Mouse (Mus musculus) neural tube, embryonic 14.5 days (tissue): ENCODE measurements at regions not wholly inside any gene's neighbourhood (a gene's known extent, or its start where the extent isn't known, plus 50 kb on each side); places are given as distances from the start of the nearest gene placed in this dataset.

Source experiments
- ATAC-seq: fragments of 200-750 bp; cut with Nextera tagmentation; 2 replicates; pipeline ENCODE4 v1.8.0; 2017; ENCODE audit warnings: low read depth, mild to moderate bottlenecking, moderate TSS enrichment, moderate library complexity
- H3K27ac ChIP-seq: fragments of 300-500 bp; sonication (generic); 2 replicates; pipeline ENCODE4 v1.5.1; 2014; ENCODE audit warnings: low read depth, mild to moderate bottlenecking, control low read depth, low read length, moderate library complexity, mixed read lengths
- H3K27me3 ChIP-seq: fragments of 300-500 bp; sonication (generic); 2 replicates; pipeline ENCODE4 v1.6.1; 2014; ENCODE audit warnings: low read length; ENCODE audit not compliant: control insufficient read depth, insufficient read depth
- H3K36me3 ChIP-seq: fragments of 300-500 bp; sonication (generic); 2 replicates; pipeline ENCODE4 v1.6.1; 2014; ENCODE audit warnings: low read length, mixed read lengths; ENCODE audit not compliant: control insufficient read depth, insufficient read depth
- H3K4me1 ChIP-seq: fragments of 300-500 bp; sonication (generic); 2 replicates; pipeline ENCODE4 v1.6.1; 2014; ENCODE audit warnings: low read length; ENCODE audit not compliant: control insufficient read depth, insufficient read depth
- H3K4me2 ChIP-seq: fragments of 300-500 bp; sonication (generic); 2 replicates; pipeline ENCODE4 v1.6.1; 2014; ENCODE audit warnings: mild to moderate bottlenecking, low read depth, low read length, control low read depth
- H3K4me3 ChIP-seq: fragments of 300-500 bp; sonication (generic); 2 replicates; pipeline ENCODE4 v1.5.1; 2014; ENCODE audit warnings: low read depth, low read length, control low read depth, mixed read lengths
- H3K9ac ChIP-seq: fragments of 300-500 bp; sonication (generic); replicated peaks from 2 replicates; pipeline ENCODE4 v1.6.1; 2014; ENCODE audit warnings: low read depth, mild to moderate bottlenecking, control low read depth, low read length, mixed read lengths
- H3K9me3 ChIP-seq: fragments of 300-500 bp; sonication (generic); 2 replicates; pipeline ENCODE4 v1.6.1; 2016; ENCODE audit warnings: low read length; ENCODE audit not compliant: control insufficient read depth
- WGBS: fragments of 180-500 bp; shearing (Covaris S2); extraction: QIAGEN DNeasy Blood & Tissue Kit; methylation state at CpG from one replicate; pipeline ENCODE4 v1.1.7; 2014; 5-methylcytosine and 5-hydroxymethylcytosine counted together

DNA sequence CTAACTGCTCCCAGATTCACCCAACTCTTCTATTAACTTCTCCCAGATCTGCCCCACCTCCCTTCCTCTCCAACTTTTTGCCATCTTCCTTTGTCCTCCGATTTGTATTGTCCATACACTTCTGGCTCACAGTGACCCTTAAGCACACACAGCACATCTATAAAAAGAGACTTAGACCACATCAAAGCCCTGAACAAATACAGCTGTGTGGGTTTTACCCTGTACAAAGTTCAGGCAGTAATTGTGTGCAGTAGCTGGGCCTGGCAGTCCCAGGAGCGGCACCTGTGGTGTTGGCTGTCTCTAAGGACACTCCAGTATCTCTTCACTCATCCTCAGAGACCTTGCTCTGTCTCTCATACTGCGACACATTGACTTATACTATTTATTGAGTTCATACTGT lies 283.2 kb upstream of the Xylt1 start:
- Histone ChIP-seq H3K27me3 (no peaks in the 10 kb centered on the region), H3K4me3 (no peak overlapping the region), H3K4me1 (no peaks in the 10 kb centered on the region), H3K36me3 (no peaks in the 10 kb centered on the region), H3K9ac (no peak overlapping the region), H3K27ac (no peak overlapping the region), H3K9me3 (no peaks in the 10 kb centered on the region), H3K4me2 (no peak overlapping the region)
- ATAC-seq = no peak
- WGBS = 61% methylated on average over 3 of the region's 3 CpGs

- Histone ChIP-seq H3K9me3 (no peaks in the 10 kb centered on the region), H3K4me2 (no peak overlapping the region), H3K27me3 (no peaks in the 10 kb centered on the region), H3K27ac (no peak overlapping the region), H3K4me1 (no peaks in the 10 kb centered on the region), H3K9ac (no peak overlapping the region), H3K4me3 (no peak overlapping the region), H3K36me3 (no peaks in the 10 kb centered on the region)
- WGBS = 68% methylated on average over 6 of the region's 6 CpGs
- no peak for ATAC-seq
Observed at GRCm38 (mm10) chr7:117099041-117099440, 281.7 kb upstream of the Xylt1 start.

DNA sequence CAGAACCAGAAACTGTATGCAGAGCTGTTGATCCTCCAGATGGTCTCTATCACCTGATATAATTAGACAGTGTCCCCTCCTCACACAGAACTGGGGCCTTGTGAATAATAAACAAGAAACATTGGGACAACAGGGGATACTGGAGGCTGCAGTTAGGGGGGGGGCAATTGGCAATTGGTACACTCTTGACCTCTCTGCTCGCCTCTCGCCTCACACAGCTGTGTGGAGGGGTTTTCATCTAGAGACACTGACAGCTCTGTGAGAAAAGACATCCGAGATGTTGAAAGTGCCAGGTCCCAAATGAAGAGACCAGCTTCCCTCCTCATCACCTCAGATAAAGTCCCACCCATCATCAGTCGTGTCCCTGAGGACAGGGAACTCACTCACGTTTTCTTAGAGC lies 277.7 kb upstream of the Xylt1 start:
- H3K9ac ChIP-seq = no peak overlapping the region
- no peak overlapping the region for H3K4me2 ChIP-seq
- H3K9me3 ChIP-seq = no peaks in the 10 kb centered on the region
- no peak overlapping the region for H3K4me3 ChIP-seq
- no peaks in the 10 kb centered on the region for H3K27me3 ChIP-seq
- H3K27ac ChIP-seq = no peak overlapping the region
- 78% methylated on average over 5 of the region's 5 CpGs for WGBS
- no peaks in the 10 kb centered on the region for H3K4me1 ChIP-seq
- no peak for ATAC-seq
- H3K36me3 ChIP-seq = no peaks in the 10 kb centered on the region

DNA sequence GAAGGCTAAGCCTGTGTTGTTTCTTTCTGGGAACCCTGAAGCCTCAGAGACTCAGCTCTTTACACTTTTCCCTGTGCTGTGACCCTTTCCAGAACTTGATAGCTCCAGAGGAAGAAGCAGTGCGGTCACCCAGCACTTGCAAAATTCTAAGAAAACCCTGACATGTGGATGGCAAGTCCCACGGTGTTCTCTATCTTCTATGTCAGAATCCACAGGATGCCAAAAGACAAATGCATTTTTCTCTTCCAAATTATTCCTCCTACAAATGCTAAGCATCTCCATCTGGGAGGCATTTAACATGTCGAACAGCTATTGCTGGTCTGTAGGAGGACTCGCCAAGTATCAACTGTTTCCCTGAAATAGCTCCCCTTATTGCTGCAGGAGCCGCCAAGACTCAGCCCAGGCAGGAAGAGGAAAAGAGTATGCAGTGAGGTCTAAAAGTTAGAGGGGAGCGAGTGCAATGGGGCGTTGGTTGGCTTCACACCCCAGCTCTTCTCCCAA lies 274.0 kb upstream of the Xylt1 start:
- H3K9ac ChIP-seq = no peak overlapping the region
- no peak overlapping the region for H3K27ac ChIP-seq
- no peak overlapping the region for H3K4me2 ChIP-seq
- no peak overlapping the region for H3K4me3 ChIP-seq
- no peaks in the 10 kb centered on the region for H3K27me3 ChIP-seq
- no peaks in the 10 kb centered on the region for H3K36me3 ChIP-seq
- H3K9me3 ChIP-seq = no peaks in the 10 kb centered on the region
- no peaks in the 10 kb centered on the region for H3K4me1 ChIP-seq
- 91% methylated on average over 7 of the region's 7 CpGs for WGBS
- ATAC-seq = no peak

GRCm38 (mm10) chr7:117108391-117108790 lies 272.4 kb upstream of the Xylt1 start:
- H3K4me2 ChIP-seq = no peak overlapping the region
- no peaks in the 10 kb centered on the region for H3K36me3 ChIP-seq
- no peaks in the 10 kb centered on the region for H3K9me3 ChIP-seq
- WGBS = 79% methylated on average over 3 of the region's 3 CpGs
- no peak overlapping the region for H3K27ac ChIP-seq
- no peak for ATAC-seq
- no peaks in the 10 kb centered on the region for H3K4me1 ChIP-seq
- H3K4me3 ChIP-seq = no peak overlapping the region
- H3K27me3 ChIP-seq = no peaks in the 10 kb centered on the region
- no peak overlapping the region for H3K9ac ChIP-seq

DNA sequence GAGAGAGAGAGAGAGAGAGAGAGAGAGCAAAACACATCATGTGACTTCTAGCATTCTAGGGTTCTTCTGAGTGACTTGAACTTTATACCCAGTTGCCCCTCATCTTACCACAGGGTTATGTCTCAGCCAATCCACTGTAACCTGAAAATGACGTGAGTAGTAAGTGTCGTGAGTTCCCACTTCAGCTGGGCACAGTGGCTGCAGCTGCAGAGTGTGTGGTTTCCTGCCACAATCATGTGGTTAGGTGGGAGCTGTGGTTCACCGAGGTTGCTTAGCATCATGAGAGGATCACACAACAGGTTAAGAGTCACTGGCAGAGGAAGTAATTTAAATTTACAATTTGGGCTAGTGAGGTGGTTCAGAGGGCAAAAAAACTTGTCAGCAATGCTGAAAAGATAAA lies 253.1 kb upstream of the Xylt1 start:
- Histone ChIP-seq H3K9me3 (no peaks in the 10 kb centered on the region), H3K36me3 (no peaks in the 10 kb centered on the region), H3K4me3 (no peak overlapping the region), H3K9ac (no peak overlapping the region), H3K27me3 (no peaks in the 10 kb centered on the region), H3K4me2 (no peak overlapping the region), H3K27ac (no peak overlapping the region), H3K4me1 (no peaks in the 10 kb centered on the region)
- no peak for ATAC-seq
- 76% methylated on average over 3 of the region's 3 CpGs for WGBS

DNA sequence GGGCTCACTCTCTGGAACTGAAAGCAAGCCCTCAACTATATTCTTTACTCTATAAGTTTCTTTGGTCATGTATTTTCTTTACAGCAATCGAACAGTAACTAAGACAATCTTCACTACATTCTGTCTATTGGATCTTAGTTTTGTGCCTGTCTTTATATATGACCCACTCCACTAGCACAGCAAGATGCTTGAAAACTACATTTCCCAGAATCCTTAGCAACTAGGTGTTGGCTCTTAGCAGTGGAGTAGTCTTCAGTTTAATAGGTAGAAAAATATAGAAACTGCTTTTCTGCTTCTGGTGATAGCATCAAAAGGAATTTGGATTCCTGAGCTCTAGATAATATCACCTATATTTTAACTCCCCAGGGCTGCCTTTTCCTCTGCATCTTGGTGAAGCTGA lies 245.9 kb upstream of the Xylt1 start:
- Histone ChIP-seq H3K9ac (no peak overlapping the region), H3K4me1 (0 out of 2 replicates have a peak, but pooled peaks cover 8% of the 10 kb centered on the region), H3K36me3 (no peaks in the 10 kb centered on the region), H3K27ac (no peak overlapping the region), H3K9me3 (no peaks in the 10 kb centered on the region), H3K27me3 (no peaks in the 10 kb centered on the region), H3K4me2 (no peak overlapping the region), H3K4me3 (no peak overlapping the region)
- WGBS = 90% methylated on average over 1 of the region's 1 CpGs
- ATAC-seq = no peak

DNA sequence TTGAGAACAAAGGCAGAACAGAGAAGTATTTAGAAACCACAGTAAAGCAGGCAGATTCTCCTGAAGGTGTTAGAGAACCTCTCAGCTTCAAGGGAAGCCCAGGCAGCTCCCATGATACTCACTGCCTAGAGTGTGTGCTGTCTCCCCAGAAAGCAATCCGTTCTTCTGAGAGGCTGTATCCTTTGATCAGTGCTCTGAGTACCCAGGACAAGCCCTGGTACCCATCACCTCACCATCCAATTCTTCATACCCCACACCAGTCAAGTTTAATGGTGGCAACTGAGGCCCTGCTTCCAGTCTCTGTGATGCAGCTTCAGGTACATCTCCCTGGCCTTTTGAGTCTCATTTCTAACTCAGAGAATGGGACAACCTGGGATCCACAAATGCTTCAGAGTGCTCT lies 242.1 kb upstream of the Xylt1 start:
- Histone ChIP-seq H3K4me1 (0 out of 2 replicates have a peak, but pooled peaks cover 8% of the 10 kb centered on the region), H3K9ac (no peak overlapping the region), H3K36me3 (no peaks in the 10 kb centered on the region), H3K27me3 (no peaks in the 10 kb centered on the region), H3K4me3 (no peak overlapping the region), H3K9me3 (no peaks in the 10 kb centered on the region), H3K4me2 (no peak overlapping the region), H3K27ac (no peak overlapping the region)
- WGBS = 63% methylated on average over 1 of the region's 1 CpGs
- no peak for ATAC-seq

- H3K4me2 ChIP-seq = no peak overlapping the region
Observed at GRCm38 (mm10) chr7:117139245-117139970, 241.4 kb upstream of the Xylt1 start.

More at GRCm38 (mm10) chr7:117139245-117139970, 241.4 kb upstream of the Xylt1 start:
- ATAC-seq = peak; percentile 90
- no peaks in the 10 kb centered on the region for H3K27me3 ChIP-seq
- H3K4me1 ChIP-seq = 0 out of 2 replicates have a peak, but pooled peaks cover 8% of the 10 kb centered on the region
- H3K9me3 ChIP-seq = no peaks in the 10 kb centered on the region
- H3K27ac ChIP-seq = no peak overlapping the region
- H3K4me3 ChIP-seq = no peak overlapping the region
- H3K9ac ChIP-seq = no peak overlapping the region
- WGBS = 12% methylated on average over 5 of the region's 5 CpGs
- H3K36me3 ChIP-seq = no peaks in the 10 kb centered on the region
